Mouse (Mus musculus) forebrain, embryonic 13.5 days (tissue): ENCODE results near the gene Guca2a. TPM values are rescaled to one million over a fixed set of nuclear protein-coding genes. Genes with fewer than 3 reads are reported as not detected.
A peak's percentile ranks its signal among the peaks of the same experiment; 100 is the strongest.
"Not testable (repeated sequence)": the region's sequence is repeated elsewhere in the genome, so short reads cannot be mapped to it uniquely, and the experiment has no call there.

Experiments used
- ATAC-seq: fragments of 200-750 bp; cut with Nextera tagmentation; 2 replicates; pipeline ENCODE4 v1.8.0; 2017
- H3K27ac ChIP-seq: fragments of 300-500 bp; sonication (generic); 2 replicates; pipeline ENCODE4 v1.5.1; 2015; ENCODE audit warnings: inconsistent platforms, mild to moderate bottlenecking, moderate library complexity
- H3K27me3 ChIP-seq: fragments of 300-500 bp; sonication (generic); 2 replicates; pipeline ENCODE4 v1.6.1; 2015; ENCODE audit warnings: mild to moderate bottlenecking, inconsistent platforms
- H3K36me3 ChIP-seq: fragments of 300-500 bp; sonication (generic); 2 replicates; pipeline ENCODE4 v1.6.1; 2015; ENCODE audit warnings: mild to moderate bottlenecking, inconsistent platforms; ENCODE audit not compliant: poor library complexity, severe bottlenecking
- H3K4me1 ChIP-seq: fragments of 300-500 bp; sonication (generic); 2 replicates; pipeline ENCODE4 v1.6.1; 2015; ENCODE audit warnings: inconsistent platforms
- H3K4me2 ChIP-seq: fragments of 300-500 bp; sonication (generic); 2 replicates; pipeline ENCODE4 v1.6.1; 2015; ENCODE audit warnings: inconsistent platforms, mild to moderate bottlenecking, moderate library complexity
- H3K4me3 ChIP-seq: fragments of 300-500 bp; sonication (generic); 2 replicates; pipeline ENCODE4 v1.5.1; 2015; ENCODE audit warnings: mild to moderate bottlenecking, inconsistent platforms
- H3K9ac ChIP-seq: fragments of 300-500 bp; sonication (generic); 2 replicates; pipeline ENCODE4 v1.6.1; 2015; ENCODE audit warnings: mild to moderate bottlenecking, inconsistent platforms
- H3K9me3 ChIP-seq: fragments of 300-500 bp; sonication (generic); replicated peaks from 2 replicates; pipeline ENCODE4 v1.6.1; 2016; ENCODE audit warnings: inconsistent platforms
- WGBS: fragments of 180-500 bp; shearing (Covaris S2); methylation state at CpG from one replicate; pipeline ENCODE4 v1.1.7; 2015; 5-methylcytosine and 5-hydroxymethylcytosine counted together
- polyA plus RNA-seq: library from polyadenylated mRNA; unstranded; fragments of >200 nt; fragmentation: Nextera tagmentation; extraction: Ambion mirVana; gene quantifications from 2 replicates; pipeline ENCODE4 v1.2.1, GENCODE M21; 2015

The Guca2a gene
- polyA plus RNA-seq, 1 experiment from 2014 or later: not detected

DNA sequence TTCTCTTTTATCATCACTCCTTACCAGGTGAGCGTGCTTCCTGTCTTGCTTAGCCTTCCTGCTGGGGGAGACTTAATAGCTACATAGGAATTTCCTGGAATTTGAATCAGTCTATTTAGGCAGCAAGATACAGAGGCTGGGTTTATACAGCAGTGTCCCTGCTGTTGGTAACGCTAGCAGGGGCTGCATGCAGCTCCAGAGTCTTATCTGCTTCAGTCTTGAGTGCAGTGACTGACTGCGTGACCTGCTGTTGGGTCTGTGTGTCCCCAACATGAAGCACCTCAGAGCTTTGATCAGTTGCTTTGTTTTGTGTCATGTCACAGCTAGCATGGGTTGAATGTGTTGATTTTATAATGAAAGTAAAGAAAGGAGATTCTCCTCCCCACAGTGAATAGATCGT, 10.2 kb upstream of the Guca2a start:
- peaks cover 47% of the 10 kb centered on the region for H3K36me3 ChIP-seq
- no peak; the same call in 1 of the 2 replicates for ATAC-seq
- no peak overlapping the region for H3K4me3 ChIP-seq
- no peaks in the 10 kb centered on the region for H3K9me3 ChIP-seq
- H3K4me2 ChIP-seq: no peak overlapping the region
- peaks cover 27% of the 10 kb centered on the region for H3K4me1 ChIP-seq
- WGBS: 30% methylated on average over 4 of the region's 4 CpGs
- H3K27me3 ChIP-seq: no peaks in the 10 kb centered on the region
- H3K9ac ChIP-seq: 0 out of 2 replicates have a peak overlapping the region, but pooled peaks have one; percentile 5
- H3K27ac ChIP-seq: peak overlapping the region; percentile 68

DNA sequence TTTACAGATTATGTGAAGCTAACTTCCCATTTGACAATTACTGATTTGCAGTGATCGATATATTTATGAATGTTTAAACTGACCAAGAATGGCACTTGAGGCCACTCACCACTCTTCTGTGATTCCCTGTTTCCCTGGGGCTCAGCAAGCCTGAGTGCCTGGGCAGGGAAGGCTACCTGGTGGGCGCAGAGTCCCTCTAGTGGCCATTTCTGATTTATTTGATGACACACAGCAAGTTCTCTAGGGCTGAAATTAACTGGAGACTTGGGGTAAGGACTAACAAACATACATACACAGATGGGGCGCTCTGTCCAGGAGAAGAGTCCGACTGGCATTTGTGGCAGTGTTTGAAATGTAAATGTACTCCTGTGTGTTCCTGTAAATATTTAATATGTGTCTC, 9.1 kb upstream of the Guca2a start:
- 77% methylated on average over 4 of the region's 4 CpGs for WGBS
- not testable (repeated sequence) for H3K9ac ChIP-seq, H3K27ac ChIP-seq, H3K4me2 ChIP-seq, H3K9me3 ChIP-seq, H3K27me3 ChIP-seq, H3K4me3 ChIP-seq
- peak; percentile 27; the same call in 1 of the 2 replicates for ATAC-seq
- H3K4me1 ChIP-seq: peaks cover 37% of the 10 kb centered on the region
- H3K36me3 ChIP-seq: peaks cover 37% of the 10 kb centered on the region

DNA sequence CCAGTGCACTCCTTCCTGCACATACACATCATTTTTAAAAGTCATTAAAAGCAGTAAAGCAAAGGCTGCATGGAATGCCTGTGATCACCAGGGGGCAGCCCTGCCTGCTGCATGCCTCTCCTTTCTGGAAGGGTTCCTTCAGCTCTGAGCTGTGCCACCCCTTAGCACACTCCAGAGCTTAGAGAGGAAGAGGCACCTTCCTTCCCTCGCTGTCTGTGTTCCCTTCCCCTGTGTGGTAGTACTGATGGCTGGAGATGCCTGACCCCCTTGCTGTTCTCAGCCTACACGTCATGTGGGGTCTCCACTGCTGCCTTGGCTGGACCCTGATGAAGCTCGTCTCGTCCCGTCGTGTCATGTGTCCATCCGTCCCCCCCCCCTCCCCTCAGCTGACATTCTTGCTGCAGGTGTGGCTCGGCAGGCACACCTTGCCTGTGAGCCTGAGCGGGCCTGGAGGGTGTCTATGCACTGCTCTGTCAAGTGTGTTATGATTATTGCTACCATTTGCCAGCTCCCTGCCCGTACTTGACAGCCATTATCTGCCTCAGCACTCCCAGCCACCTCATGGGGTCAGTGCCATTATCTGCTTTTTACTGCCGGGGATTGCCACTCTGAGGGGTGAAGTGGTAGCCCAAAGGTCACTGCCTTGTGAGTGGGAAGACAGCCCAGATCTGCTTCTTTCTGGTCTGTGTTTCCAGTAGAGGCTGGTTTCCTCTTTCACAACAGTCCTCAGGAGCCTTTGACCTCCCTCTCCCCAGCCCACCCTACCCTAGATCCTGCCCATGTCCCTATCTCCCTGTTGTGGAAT, 6.2 kb upstream of the Guca2a start:
- Histone ChIP-seq H3K27ac (no peak overlapping the region), H3K4me3 (no peak overlapping the region), H3K4me2 (no peak overlapping the region), H3K9ac (peak overlapping the region; percentile 13; the same call in 1 of the 2 replicates), H3K36me3 (peaks cover 17% of the 10 kb centered on the region), H3K9me3 (no peaks in the 10 kb centered on the region), H3K27me3 (no peaks in the 10 kb centered on the region), H3K4me1 (peaks cover 46% of the 10 kb centered on the region)
- 79% methylated on average over 11 of the region's 11 CpGs for WGBS
- peak; percentile 68 for ATAC-seq

DNA sequence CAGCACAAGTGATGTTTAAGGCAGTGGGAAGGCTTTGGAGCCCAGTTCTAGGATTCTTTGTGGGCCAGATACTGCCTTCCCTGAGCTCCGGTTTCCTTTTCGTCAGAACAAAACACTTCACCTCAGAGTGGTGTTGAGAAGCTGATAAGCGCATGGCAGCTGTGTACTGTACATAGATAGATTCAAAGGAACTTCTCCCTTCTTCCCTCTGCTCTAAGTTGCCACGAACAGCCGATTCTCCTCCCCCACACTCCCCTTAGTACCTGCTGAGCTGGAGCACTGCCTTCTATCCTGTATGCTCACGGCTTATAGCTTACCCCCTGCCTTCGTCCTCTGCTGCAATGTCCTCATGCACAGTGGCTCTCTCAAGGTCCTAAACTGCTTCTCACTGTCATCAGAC, 4.8 kb upstream of the Guca2a start:
- no peak overlapping the region for H3K4me3 ChIP-seq
- H3K4me1 ChIP-seq: peaks cover 35% of the 10 kb centered on the region
- ATAC-seq: no peak
- H3K9me3 ChIP-seq: no peaks in the 10 kb centered on the region
- 61% methylated on average over 7 of the region's 7 CpGs for WGBS
- H3K4me2 ChIP-seq: no peak overlapping the region
- no peak overlapping the region for H3K9ac ChIP-seq
- H3K27me3 ChIP-seq: no peaks in the 10 kb centered on the region
- H3K27ac ChIP-seq: peak overlapping the region; percentile 58
- peaks cover 15% of the 10 kb centered on the region for H3K36me3 ChIP-seq

DNA sequence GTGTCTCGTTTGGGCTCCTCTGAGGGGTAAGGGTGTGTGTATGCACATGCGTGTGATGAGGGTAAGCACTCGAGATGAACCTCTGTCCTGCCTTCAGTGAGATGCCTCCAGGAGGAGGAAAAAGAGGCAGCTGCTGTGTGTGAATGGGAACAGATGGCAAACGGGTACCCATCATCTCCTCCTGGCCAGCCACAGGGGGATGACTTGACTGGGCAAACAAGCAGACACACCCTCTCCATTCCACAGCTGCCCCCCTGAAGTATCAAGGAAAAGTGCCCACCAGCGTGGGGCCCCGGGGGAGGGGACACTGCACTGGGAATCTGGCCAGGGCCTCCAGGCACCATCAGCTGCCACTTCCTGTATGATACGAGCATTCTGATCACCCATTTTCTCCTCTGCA, 4.2 kb upstream of the Guca2a start:
- WGBS: 47% methylated on average over 7 of the region's 7 CpGs
- Histone ChIP-seq H3K4me1 (peaks cover 31% of the 10 kb centered on the region), H3K36me3 (peaks cover 15% of the 10 kb centered on the region), H3K9ac (no peak overlapping the region), H3K27me3 (no peaks in the 10 kb centered on the region), H3K4me2 (no peak overlapping the region), H3K27ac (peak overlapping the region; percentile 58), H3K9me3 (no peaks in the 10 kb centered on the region), H3K4me3 (no peak overlapping the region)
- ATAC-seq: peak; percentile 46

DNA sequence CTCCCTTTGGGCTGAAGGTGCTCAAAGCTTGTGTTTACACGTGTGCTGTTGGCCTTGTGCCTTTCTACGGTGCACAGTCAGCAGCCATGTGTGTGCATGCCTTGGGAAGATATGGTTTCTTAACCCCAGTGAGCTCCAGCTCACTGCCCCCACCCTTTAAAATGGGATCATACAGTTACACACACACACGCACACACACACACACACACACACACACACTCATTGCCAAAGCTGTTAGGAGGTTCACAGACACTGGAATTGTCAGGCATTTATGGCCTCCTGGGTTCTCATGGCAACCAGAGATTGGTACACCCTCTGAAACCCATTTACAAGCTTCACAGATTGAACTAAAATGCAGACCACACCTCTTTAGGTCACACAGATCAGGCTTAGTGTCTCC, 3.6 kb upstream of the Guca2a start:
- WGBS: 86% methylated on average over 3 of the region's 3 CpGs
- H3K27ac ChIP-seq: no peak overlapping the region

DNA sequence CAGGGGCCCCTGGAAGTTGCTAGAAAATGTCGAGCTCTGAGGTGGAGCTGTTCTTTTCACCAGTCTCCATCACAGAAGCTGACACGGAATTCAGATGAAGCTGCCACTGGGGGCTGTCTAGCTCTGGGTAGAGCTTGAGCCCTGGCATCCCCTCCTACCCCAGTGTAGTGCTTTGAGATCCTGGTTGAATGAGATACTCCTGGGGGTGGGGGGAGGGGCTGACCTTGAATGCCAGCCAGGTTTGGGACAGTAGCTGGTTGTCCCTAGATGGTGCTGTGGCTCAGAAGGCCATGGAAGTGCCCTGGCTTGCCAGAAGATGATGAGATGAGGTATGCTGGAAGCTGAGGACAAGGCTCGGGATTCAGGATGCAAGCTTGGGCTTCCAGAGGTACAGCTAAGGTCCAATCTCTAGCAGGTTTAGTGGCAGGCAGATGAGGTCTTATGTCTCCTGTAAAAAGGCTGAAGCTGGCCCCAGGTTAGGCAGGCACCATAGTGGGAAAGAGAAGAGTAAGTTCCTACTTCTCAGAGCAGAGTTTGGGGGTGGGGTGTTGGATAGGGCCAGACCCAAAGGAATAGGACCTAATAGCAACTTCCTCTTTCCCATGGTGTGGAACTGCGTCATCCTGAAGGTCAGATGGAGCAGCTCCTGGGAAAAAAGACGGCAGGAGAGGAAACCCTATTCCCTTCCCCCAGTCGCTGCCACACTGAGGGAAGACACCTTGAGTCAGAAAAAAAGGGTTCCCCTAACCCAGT, 2.4 kb upstream of the Guca2a start:
- H3K27me3 ChIP-seq: no peaks in the 10 kb centered on the region
- H3K27ac ChIP-seq: no peak overlapping the region
- peaks cover 31% of the 10 kb centered on the region for H3K4me1 ChIP-seq
- H3K9me3 ChIP-seq: no peaks in the 10 kb centered on the region
- H3K9ac ChIP-seq: no peak overlapping the region
- 58% methylated on average over 6 of the region's 6 CpGs for whole genome bisulfite sequencing
- H3K4me2 ChIP-seq: no peak overlapping the region
- no peak for ATAC-seq
- H3K4me3 ChIP-seq: no peak overlapping the region
- peaks cover 3% of the 10 kb centered on the region for H3K36me3 ChIP-seq

More for the DNA sequence above, 3.6 kb upstream of the Guca2a start:
- ATAC-seq: no peak
- Histone ChIP-seq H3K27me3 (no peaks in the 10 kb centered on the region), H3K36me3 (peaks cover 14% of the 10 kb centered on the region), H3K4me1 (peaks cover 31% of the 10 kb centered on the region), H3K9me3 (no peaks in the 10 kb centered on the region), H3K4me2 (no peak overlapping the region), H3K4me3 (no peak overlapping the region), H3K9ac (no peak overlapping the region)

DNA sequence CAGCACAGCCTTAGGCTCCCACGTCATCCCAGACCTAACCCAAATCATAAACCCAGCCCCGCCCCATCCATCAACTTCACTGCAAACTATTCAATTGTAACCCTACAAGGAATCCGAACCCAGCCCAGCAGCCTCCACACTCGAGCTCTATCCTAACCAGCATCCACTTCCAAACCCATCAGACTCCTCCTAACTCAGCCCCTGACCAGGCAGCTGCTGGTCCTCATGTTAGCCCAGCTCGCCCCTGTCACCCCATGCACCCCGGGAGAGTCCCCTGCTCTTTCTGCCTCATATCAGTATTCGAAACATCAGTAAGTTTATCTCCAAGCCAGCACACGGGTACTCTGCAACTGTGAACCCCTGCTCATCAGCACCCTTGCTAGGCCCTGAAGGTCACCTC, 1.8 kb upstream of the Guca2a start:
- Histone ChIP-seq H3K9ac (no peak overlapping the region), H3K4me2 (no peak overlapping the region), H3K36me3 (no peaks in the 10 kb centered on the region), H3K4me1 (peaks cover 31% of the 10 kb centered on the region), H3K27ac (no peak overlapping the region), H3K4me3 (no peak overlapping the region), H3K9me3 (no peaks in the 10 kb centered on the region), H3K27me3 (no peaks in the 10 kb centered on the region)
- no peak for ATAC-seq
- 89% methylated on average over 8 of the region's 8 CpGs for WGBS

DNA sequence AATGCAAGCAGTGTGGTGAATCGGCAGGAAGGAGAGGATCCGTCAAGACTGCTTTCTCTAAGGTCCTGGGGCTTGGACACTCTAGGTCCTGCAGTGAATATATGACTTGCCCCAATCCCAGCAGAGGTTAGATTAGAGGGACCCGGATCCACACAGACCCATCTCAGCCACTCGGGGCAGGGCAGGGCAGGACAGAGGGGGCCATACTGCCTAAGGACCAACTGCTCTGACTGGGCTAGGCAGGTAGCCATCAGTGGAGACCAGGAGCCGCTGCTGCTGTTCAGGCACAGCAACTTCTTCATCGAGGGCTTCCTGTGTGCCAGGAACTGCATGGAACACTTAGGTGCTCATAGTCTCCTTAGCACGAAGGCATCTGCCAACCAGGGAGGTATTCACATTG, 773 bp upstream of the Guca2a start:
- Histone ChIP-seq H3K4me3 (no peak overlapping the region), H3K36me3 (no peaks in the 10 kb centered on the region), H3K9me3 (no peaks in the 10 kb centered on the region), H3K4me1 (peaks cover 27% of the 10 kb centered on the region), H3K27me3 (no peaks in the 10 kb centered on the region), H3K4me2 (no peak overlapping the region), H3K27ac (no peak overlapping the region), H3K9ac (no peak overlapping the region)
- no peak for ATAC-seq
- WGBS: 85% methylated on average over 7 of the region's 7 CpGs

DNA sequence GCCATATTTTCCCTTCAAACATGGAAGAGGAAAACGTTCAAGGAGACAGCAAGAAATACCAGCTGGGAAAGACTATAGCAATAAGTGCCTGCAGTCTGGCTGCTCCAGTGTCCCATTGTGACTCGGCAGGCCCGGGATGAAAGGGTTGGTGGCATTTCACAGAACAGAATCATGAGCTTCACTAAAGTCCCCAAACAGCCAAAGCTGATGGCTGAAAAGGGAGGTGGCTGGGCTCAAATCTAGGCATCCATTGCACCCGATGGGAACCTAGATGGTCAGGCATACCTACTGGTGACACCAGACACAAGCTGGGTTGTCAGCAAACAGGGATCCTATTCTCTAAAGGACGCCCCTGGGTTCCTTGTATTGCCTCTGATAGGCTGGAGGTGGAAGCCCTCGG, 442 bp downstream of the Guca2a start:
- no peaks in the 10 kb centered on the region for H3K36me3 ChIP-seq
- no peak overlapping the region for H3K4me2 ChIP-seq
- H3K27ac ChIP-seq: no peak overlapping the region
- H3K9me3 ChIP-seq: no peaks in the 10 kb centered on the region
- H3K27me3 ChIP-seq: no peaks in the 10 kb centered on the region
- no peak overlapping the region for H3K9ac ChIP-seq
- 83% methylated on average over 6 of the region's 6 CpGs for WGBS
- H3K4me1 ChIP-seq: peaks cover 18% of the 10 kb centered on the region
- no peak for ATAC-seq
- H3K4me3 ChIP-seq: no peak overlapping the region

DNA sequence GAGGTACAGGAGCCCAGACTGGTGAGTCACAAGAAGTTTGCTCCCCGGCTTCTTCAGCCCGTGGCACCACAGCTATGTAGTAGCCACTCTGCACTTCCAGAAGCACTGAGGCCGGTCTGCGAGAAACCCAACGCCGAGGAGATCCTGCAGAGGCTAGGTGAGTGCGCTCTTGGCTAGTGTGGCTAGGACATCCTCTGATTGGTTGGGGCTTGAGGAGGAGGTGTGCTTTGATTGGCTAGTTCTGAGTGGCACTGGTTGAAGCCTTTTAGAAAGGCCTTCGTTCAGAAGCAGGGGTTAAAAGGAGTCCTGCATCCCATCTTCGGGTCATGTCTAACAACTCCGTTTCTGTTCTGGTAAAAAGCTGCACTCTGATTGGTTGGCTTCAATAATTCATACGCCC, 1.2 kb downstream of the Guca2a start:
- no peaks in the 10 kb centered on the region for H3K27me3 ChIP-seq

DNA sequence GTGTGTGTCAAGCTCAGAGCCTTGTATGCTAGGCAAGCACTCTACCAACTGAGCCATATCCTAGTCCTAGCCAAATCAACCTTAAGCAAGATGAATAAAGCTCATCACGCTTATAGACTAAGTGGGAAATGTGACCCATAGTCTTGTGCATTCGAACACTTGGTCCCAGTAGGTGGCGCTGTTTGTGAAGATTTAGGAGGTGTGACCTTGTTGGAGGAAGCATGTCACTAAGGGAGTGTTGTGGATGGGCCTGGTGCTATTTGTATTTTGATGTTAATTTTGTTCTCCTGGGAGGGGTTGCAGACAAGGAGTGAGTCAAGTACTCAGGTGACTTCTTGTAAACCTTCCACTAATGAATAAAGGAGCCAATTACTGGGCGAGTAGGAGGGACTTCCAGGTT, 5.2 kb downstream of the Guca2a start:
- no peak overlapping the region for H3K27ac ChIP-seq
- H3K9me3 ChIP-seq: no peaks in the 10 kb centered on the region
- no peak overlapping the region for H3K9ac ChIP-seq
- no peaks in the 10 kb centered on the region for H3K36me3 ChIP-seq
- ATAC-seq: no peak
- H3K4me3 ChIP-seq: no peak overlapping the region
- no peaks in the 10 kb centered on the region for H3K4me1 ChIP-seq
- WGBS: 87% methylated on average over 4 of the region's 4 CpGs
- no peak overlapping the region for H3K4me2 ChIP-seq
- no peaks in the 10 kb centered on the region for H3K27me3 ChIP-seq

More for the DNA sequence above, 1.2 kb downstream of the Guca2a start:
- ATAC-seq: no peak
- Histone ChIP-seq H3K4me1 (peaks cover 11% of the 10 kb centered on the region), H3K9ac (no peak overlapping the region), H3K4me2 (no peak overlapping the region), H3K4me3 (no peak overlapping the region), H3K27ac (no peak overlapping the region), H3K9me3 (no peaks in the 10 kb centered on the region), H3K36me3 (no peaks in the 10 kb centered on the region)
- WGBS: 63% methylated on average over 11 of the region's 11 CpGs
